Mouse (Mus musculus): Measurements from ENCODE around the gene Gm6685. TPM values are rescaled to one million over a fixed set of nuclear protein-coding genes. Genes with fewer than 3 reads are reported as not detected.
A peak's percentile ranks its signal among the peaks of the same experiment; 100 is the strongest.
"Not testable (repeated sequence)": the region's sequence is repeated elsewhere in the genome, so short reads cannot be mapped to it uniquely, and the experiment has no call there.

Gene Gm6685
- total RNA-seq (2021): 1 to 10 TPM; 3.7 to 4.2 TPM

GRCm38 (mm10) chr11:28339224-28340150 lies at the start of gene Gm6685:
Gm6685 (minus strand) TSS chr11:28339867.
- not testable (repeated sequence) for DNase-seq

DNA sequence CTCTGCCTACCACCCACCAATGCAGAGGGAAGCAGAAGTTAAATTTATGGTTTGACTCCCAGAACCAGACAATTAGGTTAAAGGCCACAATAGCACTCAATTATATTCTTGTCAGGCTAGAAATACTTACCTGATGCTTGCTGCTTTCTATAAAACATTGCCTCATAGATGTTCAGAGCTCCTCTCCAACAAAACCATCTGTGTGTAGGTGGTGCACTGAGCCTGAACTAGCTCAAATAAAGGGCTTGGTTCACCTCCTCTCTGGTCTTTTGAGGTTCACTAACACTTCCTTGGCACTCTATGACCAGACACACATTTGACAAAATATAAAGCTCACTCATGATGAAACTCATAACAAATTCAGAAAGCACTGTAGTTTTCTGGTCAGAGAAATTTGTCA lies 36.2 kb upstream of the Gm6685 start:
- DNase-seq: no peak

DNA sequence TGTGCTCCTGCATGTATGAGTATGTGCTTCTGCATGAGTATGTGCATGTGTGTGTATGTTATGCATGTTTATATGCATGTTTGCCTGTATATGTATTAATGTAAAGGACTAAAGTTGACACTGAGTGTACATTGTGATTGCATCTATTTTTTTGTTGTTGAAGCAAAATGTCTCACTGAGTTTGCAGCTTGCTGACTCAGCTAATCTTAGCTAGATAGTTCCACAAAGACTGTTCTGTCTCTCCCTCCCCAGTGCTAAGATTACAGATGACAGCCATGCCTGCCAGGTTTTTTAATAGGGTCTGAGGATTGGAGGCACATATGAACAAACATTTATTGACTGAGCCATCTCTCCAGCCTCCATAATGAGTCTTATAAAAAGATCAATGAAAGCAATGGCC lies 35.0 kb upstream of the Gm6685 start:
- no peak for DNase-seq

GRCm38 (mm10) chr11:28371381-28371780 lies 31.7 kb upstream of the Gm6685 start:
- DNase-seq: not testable (repeated sequence)

GRCm38 (mm10) chr11:28365929-28366244 lies 26.2 kb upstream of the Gm6685 start:
- DNase-seq: no peak

GRCm38 (mm10) chr11:28365209-28365928 lies 25.7 kb upstream of the Gm6685 start:
- DNase-seq: peak; percentile 85

GRCm38 (mm10) chr11:28343465-28343864 lies 3.8 kb upstream of the Gm6685 start:
- no peak for DNase-seq

- DNase-seq: no peak
These were observed 2.2 kb upstream of the Gm6685 start for GRCm38 (mm10) chr11:28341887-28342286.

DNA sequence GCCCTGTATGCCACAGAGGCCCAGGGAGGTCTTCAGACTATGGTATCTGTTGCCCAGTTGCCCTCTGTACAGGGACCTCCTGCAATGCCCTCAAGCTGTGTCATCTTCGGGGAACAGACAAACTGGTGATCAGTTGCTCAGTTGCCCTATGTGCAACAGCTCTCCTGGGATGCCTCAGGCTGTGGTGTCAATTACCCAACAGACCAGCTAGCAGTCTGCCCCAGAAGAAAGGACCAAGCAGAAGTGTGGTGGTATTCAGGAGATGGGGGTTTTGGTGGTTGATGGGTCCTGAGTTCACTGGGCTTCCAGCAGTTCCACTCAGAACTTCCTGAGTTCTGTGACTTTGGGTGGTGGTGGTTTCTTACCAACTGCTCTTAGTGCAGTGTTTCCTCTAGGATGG lies 11.8 kb downstream of the Gm6685 start:
- DNase-seq: no peak

DNA sequence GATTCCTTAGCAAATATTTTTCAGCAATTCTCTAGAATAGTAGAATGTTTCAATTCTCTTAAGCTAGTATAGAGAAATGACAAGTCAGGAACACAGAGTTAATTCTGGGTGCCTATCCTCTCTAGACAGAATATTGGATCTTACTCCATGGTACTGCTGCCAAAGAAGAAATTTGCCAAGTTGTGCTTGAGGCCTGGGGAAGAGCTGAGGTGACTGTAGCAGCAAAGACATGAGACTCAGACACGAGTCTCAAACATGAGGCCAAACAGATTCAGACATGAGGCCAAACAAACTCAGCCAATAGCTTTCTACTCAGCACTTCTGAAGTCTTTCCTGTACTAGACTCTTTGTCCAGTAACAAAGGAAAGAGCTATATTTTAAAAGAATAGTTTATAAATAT lies 26.3 kb downstream of the Gm6685 start:
- DNase-seq: no peak

DNA sequence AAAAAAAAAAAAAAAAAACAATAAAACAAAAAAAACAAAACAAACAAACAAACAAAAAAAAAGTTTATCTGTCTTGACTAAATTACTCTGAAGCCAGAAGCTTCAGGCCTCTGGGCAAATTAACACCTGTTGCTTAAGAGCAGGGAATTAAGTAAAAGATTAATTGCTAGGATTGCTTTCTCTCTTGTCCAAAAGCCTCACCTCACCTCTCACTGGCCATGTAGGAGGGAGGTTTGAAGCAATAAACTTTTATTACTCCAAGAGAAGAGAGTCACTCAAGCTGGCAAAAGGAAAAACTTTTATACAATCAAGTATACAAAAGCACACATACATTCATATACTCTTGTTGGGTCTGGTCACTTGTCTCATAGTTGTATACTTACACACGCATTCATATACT lies 31.9 kb downstream of the Gm6685 start:
- no peak for DNase-seq

GRCm38 (mm10) chr11:28290440-28290839 lies 49.2 kb downstream of the Gm6685 start:
- no peak for DNase-seq

Other genes with a start within 250 kb of the Gm6685 start
- 1 to 10 TPM; 3.2 to 4.0 TPM for gene Ccdc85a, start 244.5 kb upstream of the Gm6685 start, total RNA-seq (2021)

All from heart, postnatal 4 days (tissue).